ENCODE assay signal across 25 mouse cellular contexts in genomic region chr9:59542766-59543324, GRCm38 (mm10). TPM values are rescaled to one million over a fixed set of nuclear protein-coding genes. Genes with fewer than 3 reads are reported as not detected.
DNase-seq lines count a peak whose midpoint lies in the region; ATAC-seq and TF ChIP-seq lines count a peak whose summit lies in the region.
"Had no signal": no experiment of that assay in that cellular context is flagged by ENCODE, and none has a peak within 500 bp of the region (broad histone marks: within the 10 kb centered on the region; RNA-seq: fewer than 3 reads in every experiment).

No protein-coding gene starts in this region.

- ATAC-seq in heart, embryonic 14.5 days (ENCODE audit: insufficient number of reproducible peaks, insufficient read depth, low FRiP score, low read depth): no peak
- no peak for ATAC-seq in liver, postnatal 0 days
- ATAC-seq in stomach, postnatal 0 days (ENCODE audit: low FRiP score, low TSS enrichment): no peak
- ATAC-seq: forebrain, embryonic 16.5 days; midbrain, embryonic 13.5 days had no signal

- DNase-seq in heart, postnatal 25 days (ENCODE audit: low spot score): no peak
- DNase-seq in spleen, adult 2 months (ENCODE audit: low read depth in 1 of 2, low spot score in 2 of 2): no peak
- DNase-seq in spleen, postnatal 14 days (ENCODE audit: low spot score in 2 of 2): no peak
- DNase-seq in liver, postnatal 0 days: no peak
- no peak for DNase-seq in stomach, postnatal 0 days (ENCODE audit: low spot score)
- DNase-seq in adrenal gland, adult 8-10 months: no peak
- no peak for DNase-seq in adrenal gland, postnatal 10 days
- DNase-seq: cerebellum, postnatal 25 days; embryo, embryonic 11 days; heart, postnatal 4 days; kidney, adult 11 months; spleen, adult 18-20 months; thymus, adult 2 months had no signal

- H3K27ac ChIP-seq in heart, embryonic 14.5 days (replicated peaks in 1 of 2; ENCODE audit: control insufficient read depth in 1 of 2, insufficient read depth in 1 of 2, low read depth in 2 of 2, low read length in 2 of 2): no peak overlapping the region
- 0 out of 2 replicates have a peak overlapping the region, but pooled peaks have one; percentile 17 for H3K27ac ChIP-seq in spleen, adult 2 months (ENCODE audit: insufficient read depth, low read length)
- no peak overlapping the region for H3K27ac ChIP-seq in liver, postnatal 0 days (ENCODE audit: low read depth)
- no peak overlapping the region for H3K27ac ChIP-seq in stomach, postnatal 0 days (replicated peaks)
- H3K27ac ChIP-seq: hindbrain, embryonic 15.5 days; kidney, postnatal 0 days; limb, embryonic 12.5 days; midbrain, embryonic 13.5 days; neural tube, embryonic 13.5 days; stomach, embryonic 15.5 days had no signal

- no peaks in the 10 kb centered on the region for H3K27me3 ChIP-seq in heart, embryonic 14.5 days (ENCODE audit: control insufficient read depth, insufficient read depth, low read length)
- no peaks in the 10 kb centered on the region for H3K27me3 ChIP-seq in spleen, adult 2 months (ENCODE audit: control insufficient read depth, insufficient read depth, low read length)
- H3K27me3 ChIP-seq in liver, postnatal 0 days (ENCODE audit: insufficient read depth, low read length): 0 out of 2 replicates have a peak, but pooled peaks cover 5% of the 10 kb centered on the region
- H3K27me3 ChIP-seq in stomach, postnatal 0 days (ENCODE audit: control insufficient read depth, insufficient read depth, low read length): no peaks in the 10 kb centered on the region
- H3K27me3 ChIP-seq: heart, embryonic 12.5 days; hindbrain, embryonic 15.5 days; limb, embryonic 12.5 days; stomach, embryonic 15.5 days had no signal

- 0 out of 2 replicates have a peak overlapping the region, but pooled peaks have one; percentile 12 for H3K9ac ChIP-seq in heart, embryonic 14.5 days (ENCODE audit: low read length)
- H3K9ac ChIP-seq in liver, postnatal 0 days (replicated peaks): no peak overlapping the region
- H3K9ac ChIP-seq in stomach, postnatal 0 days (ENCODE audit: low read length): no peak overlapping the region
- H3K9ac ChIP-seq: heart, embryonic 12.5 days; hindbrain, embryonic 15.5 days; limb, embryonic 12.5 days; midbrain, embryonic 13.5 days; neural tube, embryonic 13.5 days; stomach, embryonic 15.5 days had no signal

- no peak for TF ChIP-seq POLR2A in spleen, adult 2 months (IDR thresholded peaks at IDR 0.05; ENCODE audit: low read depth, low read length)

- H3K4me1 ChIP-seq in heart, embryonic 14.5 days (ENCODE audit: control insufficient read depth in 2 of 2, insufficient read depth in 2 of 2, low read length in 2 of 2): peaks cover 8 to 31% of the 10 kb centered on the region in 2 experiments
- peaks cover 22% of the 10 kb centered on the region; the same call in 1 of the 2 replicates for H3K4me1 ChIP-seq in spleen, adult 2 months (ENCODE audit: control insufficient read depth, insufficient read depth, insufficient read length)
- H3K4me1 ChIP-seq in liver, postnatal 0 days (ENCODE audit: insufficient read depth): peaks cover 20% of the 10 kb centered on the region
- no peaks in the 10 kb centered on the region; the same call in 1 of the 2 replicates for H3K4me1 ChIP-seq in stomach, postnatal 0 days (replicated peaks; ENCODE audit: control insufficient read depth, insufficient read depth)
- H3K4me1 ChIP-seq: stomach, embryonic 15.5 days had no signal

- no peak for TF ChIP-seq CTCF in spleen, adult 2 months (IDR thresholded peaks at IDR 0.05; ENCODE audit: extremely low read depth, insufficient read depth, insufficient read length, insufficient replicate concordance)
- no peak for TF ChIP-seq CTCF in liver, postnatal 0 days (IDR thresholded peaks at IDR 0.05; ENCODE audit: low read depth)
- TF ChIP-seq CTCF in stomach, postnatal 0 days (IDR thresholded peaks at IDR 0.05; ENCODE audit: low read depth): no peak

- TF ChIP-seq EP300 in liver, postnatal 0 days (IDR thresholded peaks at IDR 0.05; ENCODE audit: low read depth): no peak
- TF ChIP-seq EP300 in stomach, postnatal 0 days (optimal IDR thresholded peaks at IDR 0.05): no peak

- peaks cover 4% of the 10 kb centered on the region; the same call in 1 of the 2 replicates for H3K36me3 ChIP-seq in heart, embryonic 14.5 days (ENCODE audit: control insufficient read depth, insufficient read depth, low read length)
- no peaks in the 10 kb centered on the region for H3K36me3 ChIP-seq in spleen, adult 2 months (ENCODE audit: control insufficient read depth, insufficient read depth, low read length)
- H3K36me3 ChIP-seq in liver, postnatal 0 days (replicated peaks; ENCODE audit: insufficient read depth, low read length): no peaks in the 10 kb centered on the region
- H3K36me3 ChIP-seq in stomach, postnatal 0 days (ENCODE audit: control insufficient read depth, insufficient read depth, low read length): no peaks in the 10 kb centered on the region
- H3K36me3 ChIP-seq: hindbrain, embryonic 15.5 days; midbrain, embryonic 13.5 days; neural tube, embryonic 13.5 days; stomach, embryonic 15.5 days had no signal

- no peak overlapping the region for H3K4me3 ChIP-seq in heart, embryonic 14.5 days (ENCODE audit: control insufficient read depth in 1 of 2, insufficient read depth in 1 of 2, low read depth in 1 of 2, low read length in 2 of 2)
- no peak overlapping the region for H3K4me3 ChIP-seq in spleen, adult 2 months (ENCODE audit: extremely low read depth, insufficient read depth, insufficient read length)
- no peak overlapping the region for H3K4me3 ChIP-seq in liver, postnatal 0 days (ENCODE audit: low read depth, low read length)
- no peak overlapping the region for H3K4me3 ChIP-seq in stomach, postnatal 0 days (ENCODE audit: low read depth, low read length)
- H3K4me3 ChIP-seq: heart, embryonic 12.5 days; hindbrain, embryonic 15.5 days; limb, embryonic 12.5 days; midbrain, embryonic 13.5 days; neural tube, embryonic 13.5 days; stomach, embryonic 15.5 days had no signal

- H3K9me3 ChIP-seq in heart, embryonic 14.5 days (ENCODE audit: control insufficient read depth, low read length): no peaks in the 10 kb centered on the region
- no peaks in the 10 kb centered on the region for H3K9me3 ChIP-seq in liver, postnatal 0 days (ENCODE audit: low read length)
- no peaks in the 10 kb centered on the region for H3K9me3 ChIP-seq in stomach, postnatal 0 days (ENCODE audit: control insufficient read depth, low read length)
- H3K9me3 ChIP-seq: heart, embryonic 12.5 days; hindbrain, embryonic 15.5 days; limb, embryonic 12.5 days; midbrain, embryonic 13.5 days; neural tube, embryonic 13.5 days; stomach, embryonic 15.5 days had no signal

- no peak overlapping the region for H3K4me2 ChIP-seq in heart, embryonic 14.5 days (ENCODE audit: low read length)
- peak overlapping the region; percentile 89 for H3K4me2 ChIP-seq in liver, postnatal 0 days (ENCODE audit: low read depth, low read length)
- 0 out of 2 replicates have a peak overlapping the region, but pooled peaks have one; percentile 3 for H3K4me2 ChIP-seq in stomach, postnatal 0 days (replicated peaks; ENCODE audit: low read depth)
- H3K4me2 ChIP-seq: heart, embryonic 12.5 days; hindbrain, embryonic 15.5 days; limb, embryonic 12.5 days; midbrain, embryonic 13.5 days; neural tube, embryonic 13.5 days; stomach, embryonic 15.5 days had no signal

- intact Hi-C loops in heart, postnatal 25 days (cut with DNase I): no loop called here

RNA-seq across cellular contexts. Expression of gene Tmem202, which starts 3.2 kb away (rescaled TPM):
- 0.55 TPM in 1 of 2 replicates, not detected in the other for polyA plus RNA-seq in heart, embryonic 14.5 days (2014; fragmentation: Nextera tagmentation; extraction: Ambion mirVana)
- under 1 TPM; 0.52 to 0.64 TPM for total RNA-seq in heart, postnatal 25 days (2021)
- polyA plus RNA-seq in spleen, adult 2 months (2012; rRNA removed): 0.50 and 1.0 TPM in 2 replicates
- 0.19 TPM in 2 replicates for polyA plus RNA-seq in liver, postnatal 0 days (2015; fragmentation: Nextera tagmentation; extraction: Ambion mirVana)
- 0.25 and 0.59 TPM in 2 replicates for polyA plus RNA-seq in stomach, postnatal 0 days (2015; fragmentation: Nextera tagmentation; extraction: Ambion mirVana)
- total RNA-seq in adrenal gland, adult 8-10 months (2022): 1 to 10 TPM; 1.5 to 3.9 (median 3.5) TPM
- 1 to 10 TPM in 1 of 2 experiments, under 1 TPM in 1; 0.88 to 1.6 TPM for total RNA-seq in adrenal gland, postnatal 10 days (2021)
- total RNA-seq: granulocyte monocyte progenitor cell, adult 5-6 weeks had no signal
- polyA plus RNA-seq: heart, embryonic 12.5 days; stomach, embryonic 15.5 days had no signal

RNA-seq across cellular contexts. Expression of gene Hexa, which starts 3.5 kb away (rescaled TPM):
- polyA plus RNA-seq in heart, embryonic 14.5 days (2014; fragmentation: Nextera tagmentation; extraction: Ambion mirVana): 87.6 and 91.4 TPM in 2 replicates
- 10 to 100 TPM; 36.8 TPM for total RNA-seq in heart, postnatal 25 days (2021)
- polyA plus RNA-seq in spleen, adult 2 months (2012; rRNA removed): 72.4 and 89.5 TPM in 2 replicates
- 27.9 and 31.0 TPM in 2 replicates for polyA plus RNA-seq in liver, postnatal 0 days (2015; fragmentation: Nextera tagmentation; extraction: Ambion mirVana)
- polyA plus RNA-seq in stomach, postnatal 0 days (2015; fragmentation: Nextera tagmentation; extraction: Ambion mirVana): 39.2 and 42.3 TPM in 2 replicates
- total RNA-seq in adrenal gland, adult 8-10 months (2022): 100 to 1,000 TPM; 125 to 176 (median 142) TPM
- 10 to 100 TPM; 70.7 to 71.7 TPM for total RNA-seq in adrenal gland, postnatal 10 days (2021)

RNA-seq across cellular contexts. Expression of gene Celf6, which starts 34.9 kb away (rescaled TPM):
- 0.16 and 0.34 TPM in 2 replicates for polyA plus RNA-seq in heart, embryonic 14.5 days (2014; fragmentation: Nextera tagmentation; extraction: Ambion mirVana)
- not detected for total RNA-seq in heart, postnatal 25 days (2021)
- polyA plus RNA-seq in spleen, adult 2 months (2012; rRNA removed): 0.07 TPM in 1 of 2 replicates, not detected in the other
- polyA plus RNA-seq in liver, postnatal 0 days (2015; fragmentation: Nextera tagmentation; extraction: Ambion mirVana): not detected in 2 replicates
- polyA plus RNA-seq in stomach, postnatal 0 days (2015; fragmentation: Nextera tagmentation; extraction: Ambion mirVana): 4.5 and 4.8 TPM in 2 replicates
- total RNA-seq in adrenal gland, adult 8-10 months (2022): 10 to 100 TPM in 2 of 4 experiments, 1 to 10 TPM in 2; 5.8 to 16.0 (median 9.7) TPM
- total RNA-seq in adrenal gland, postnatal 10 days (2021): 1 to 10 TPM; 5.1 to 8.0 TPM
- total RNA-seq: gastrocnemius, adult 18-20 months; granulocyte monocyte progenitor cell, adult 5-6 weeks; MEL had no signal
- polyA plus RNA-seq: heart, embryonic 12.5 days; thymus, adult 2 months had no signal

RNA-seq across cellular contexts. Expression of gene Arih1, which starts 56.4 kb away (rescaled TPM):
- polyA plus RNA-seq in heart, embryonic 14.5 days (2014; fragmentation: Nextera tagmentation; extraction: Ambion mirVana): 14.9 and 18.3 TPM in 2 replicates
- total RNA-seq in heart, postnatal 25 days (2021): 10 to 100 TPM; 72.9 to 84.7 TPM
- polyA plus RNA-seq in spleen, adult 2 months (2012; rRNA removed): 14.7 and 16.2 TPM in 2 replicates
- 3.4 and 4.1 TPM in 2 replicates for polyA plus RNA-seq in liver, postnatal 0 days (2015; fragmentation: Nextera tagmentation; extraction: Ambion mirVana)
- polyA plus RNA-seq in stomach, postnatal 0 days (2015; fragmentation: Nextera tagmentation; extraction: Ambion mirVana): 4.9 and 8.1 TPM in 2 replicates
- total RNA-seq in adrenal gland, adult 8-10 months (2022): 100 to 1,000 TPM; 107 to 144 (median 120) TPM
- 10 to 100 TPM; 87.0 to 99.7 TPM for total RNA-seq in adrenal gland, postnatal 10 days (2021)
